Mouse (Mus musculus) ES-CJ7 (cell line): Measurements from ENCODE around the gene Hlcs.

Source experiments
- DNase-seq: peaks from one replicate; pipeline ENCODE4 v3.0.0; 2011; ENCODE audit warnings: low read depth, low spot score

Gene Hlcs

DNA sequence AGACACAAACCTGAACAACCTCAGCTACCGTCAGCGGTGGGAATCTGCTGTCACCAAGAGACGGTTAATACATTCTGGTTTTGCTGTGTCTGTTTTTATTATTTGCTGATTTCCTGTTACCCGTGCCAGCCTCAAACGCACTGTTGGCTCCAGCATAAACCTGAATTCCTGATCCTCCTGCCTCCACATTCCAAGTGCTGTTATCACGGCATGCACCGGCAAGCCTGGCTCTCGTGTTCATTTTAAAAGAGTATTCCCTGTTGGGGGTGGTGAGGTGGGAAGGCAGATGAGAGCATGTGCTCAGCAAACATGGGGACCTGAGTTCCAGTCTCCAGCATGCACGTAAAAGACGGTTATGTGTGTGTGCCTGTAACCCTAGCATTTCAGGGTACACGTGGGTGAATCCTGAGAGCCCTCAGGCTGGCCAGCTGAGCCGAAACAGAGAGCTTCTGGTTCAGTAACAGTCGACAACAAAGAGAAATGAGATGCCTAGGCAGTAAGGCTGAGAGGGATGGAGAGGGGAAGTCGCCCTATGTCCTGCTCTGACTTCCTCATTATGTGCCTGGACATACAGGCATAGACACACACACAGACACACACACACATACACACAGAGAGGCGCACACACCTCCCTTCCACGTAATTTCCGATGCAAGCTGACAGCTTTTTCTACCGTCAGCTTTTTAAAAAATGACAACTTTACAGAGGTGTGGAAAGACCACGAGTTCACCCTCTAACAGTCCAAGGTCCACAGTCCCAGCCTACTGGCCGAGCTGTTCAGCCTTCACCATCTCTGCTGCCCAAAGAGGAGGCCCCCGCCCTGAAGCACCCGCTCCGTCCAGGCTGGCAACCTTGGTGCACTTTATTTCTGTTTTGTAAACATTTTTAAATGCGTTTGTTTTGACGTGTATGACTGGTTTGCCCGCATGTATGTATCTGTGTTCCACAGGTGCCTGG is 107.6 kb downstream of the Hlcs start:
- no peak for DNase-seq

DNA sequence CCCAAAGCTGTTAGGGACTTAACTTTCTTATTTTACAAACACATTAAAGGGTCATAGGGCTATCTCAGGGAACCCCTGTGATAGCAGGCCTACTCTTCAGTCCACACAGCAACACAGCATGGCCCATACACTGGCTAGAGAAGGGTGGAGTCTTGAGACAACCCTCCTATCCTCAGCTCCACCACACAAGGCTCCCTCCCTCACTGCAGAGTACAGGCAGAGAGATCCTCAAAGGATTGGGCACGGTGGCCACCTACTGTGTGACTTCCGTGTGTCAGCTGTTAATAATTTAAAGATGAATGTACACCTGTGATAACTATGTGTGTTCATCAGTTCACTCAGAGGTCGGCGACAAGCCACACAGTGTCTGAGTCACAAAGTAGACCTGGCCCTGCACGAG is 112.0 kb downstream of the Hlcs start:
- no peak for DNase-seq

DNA sequence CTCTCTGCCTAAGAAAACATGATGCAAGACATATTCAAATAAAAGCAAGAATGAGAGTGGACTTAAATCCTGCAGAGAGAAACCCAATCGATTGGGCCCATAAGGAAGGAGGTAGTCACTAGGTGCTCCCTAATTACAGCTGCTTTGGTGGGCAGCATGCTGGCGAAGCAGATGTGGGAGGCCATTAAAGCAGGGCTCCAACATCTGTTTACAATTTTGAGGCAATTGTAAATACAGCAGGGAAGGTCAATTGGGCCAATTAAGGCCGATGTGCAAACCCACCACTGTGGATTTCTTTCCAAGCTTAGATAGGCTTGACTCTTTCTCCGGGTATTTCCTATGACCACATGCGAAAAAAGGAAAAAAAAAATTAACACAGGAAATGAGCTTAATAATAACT is 117.5 kb downstream of the Hlcs start:
- no peak for DNase-seq

DNA sequence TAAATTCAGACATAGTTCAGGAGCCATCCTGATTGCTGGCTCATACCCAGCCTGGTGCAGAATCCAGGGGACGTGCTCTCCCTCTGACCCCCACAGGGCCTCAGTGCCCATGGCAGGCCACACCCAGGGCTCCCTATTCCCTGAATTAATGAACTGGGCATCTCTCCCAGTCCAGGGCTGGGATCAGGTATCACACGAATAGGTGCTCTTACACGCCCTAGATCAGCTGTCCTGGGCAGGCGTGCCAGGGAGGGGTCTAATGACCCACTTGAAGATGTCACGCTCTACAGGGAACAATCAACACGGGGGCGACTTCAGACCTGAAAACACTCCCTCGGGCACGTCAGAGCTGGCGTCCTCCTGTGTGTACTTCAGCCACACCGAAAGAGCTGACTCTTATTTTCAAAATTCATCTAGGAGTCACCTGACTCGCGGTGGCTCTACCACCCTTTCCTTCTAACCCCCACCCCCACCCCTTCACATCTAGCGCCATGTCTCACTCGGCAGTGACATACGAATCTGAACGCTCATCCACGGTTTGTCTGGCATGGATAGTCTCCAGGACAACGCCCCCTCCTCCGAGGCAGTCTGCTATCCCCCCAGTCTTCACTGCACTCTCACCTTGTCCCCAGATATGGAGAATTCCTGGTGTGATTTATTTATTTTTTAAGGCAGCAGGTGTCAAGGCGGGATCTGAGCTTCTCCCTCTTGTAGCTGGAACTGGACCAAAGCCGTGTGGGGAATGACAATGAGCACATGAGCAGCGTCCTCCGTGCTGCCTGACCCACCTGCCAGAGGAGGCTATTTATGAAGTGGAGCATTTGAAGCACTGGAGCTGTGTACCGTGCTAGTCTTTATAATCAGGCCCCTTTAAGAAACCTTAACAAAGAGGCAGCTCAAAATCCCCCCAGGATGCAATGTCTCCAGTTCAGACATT is 121.7 kb downstream of the Hlcs start:
- no peak for DNase-seq

DNA sequence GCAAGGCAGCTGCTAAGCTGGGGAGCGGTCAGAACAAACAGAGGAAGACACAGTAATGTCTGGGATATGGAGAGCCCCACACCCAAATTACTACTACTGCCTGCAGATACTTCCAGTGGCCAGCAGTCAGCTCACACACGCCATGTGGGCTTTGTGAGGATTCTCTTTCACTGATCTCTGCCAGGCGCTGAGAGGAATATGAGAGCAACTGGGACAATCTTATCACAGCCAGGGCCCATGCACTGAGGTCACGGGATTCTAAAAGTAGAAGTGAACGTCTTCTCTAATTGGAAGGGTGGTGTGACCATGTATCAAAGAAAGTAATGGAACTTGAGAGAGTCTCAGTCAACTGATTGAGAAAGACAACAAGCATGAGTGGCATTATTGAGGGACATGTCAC is 123.1 kb downstream of the Hlcs start:
- DNase-seq: no peak

DNA sequence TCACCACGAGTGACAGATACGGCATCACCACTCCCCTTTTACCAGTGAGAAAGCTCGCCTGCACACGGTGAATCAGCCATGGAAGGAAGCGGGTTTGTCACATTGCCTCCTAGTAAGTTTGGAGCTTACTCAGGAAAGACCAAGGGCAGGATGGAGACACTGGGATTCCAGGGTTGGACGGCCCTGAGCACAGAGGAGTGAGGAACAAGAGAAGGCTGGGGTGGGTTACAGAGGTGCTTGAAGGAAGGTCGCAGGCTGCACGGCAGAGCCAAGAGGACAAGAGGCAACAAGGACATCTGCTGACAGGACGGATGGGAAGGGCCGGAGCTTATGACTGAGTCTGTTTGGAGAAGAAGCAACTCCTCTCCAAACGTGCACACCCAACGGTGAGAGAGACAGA is 126.8 kb downstream of the Hlcs start:
- no peak for DNase-seq

DNA sequence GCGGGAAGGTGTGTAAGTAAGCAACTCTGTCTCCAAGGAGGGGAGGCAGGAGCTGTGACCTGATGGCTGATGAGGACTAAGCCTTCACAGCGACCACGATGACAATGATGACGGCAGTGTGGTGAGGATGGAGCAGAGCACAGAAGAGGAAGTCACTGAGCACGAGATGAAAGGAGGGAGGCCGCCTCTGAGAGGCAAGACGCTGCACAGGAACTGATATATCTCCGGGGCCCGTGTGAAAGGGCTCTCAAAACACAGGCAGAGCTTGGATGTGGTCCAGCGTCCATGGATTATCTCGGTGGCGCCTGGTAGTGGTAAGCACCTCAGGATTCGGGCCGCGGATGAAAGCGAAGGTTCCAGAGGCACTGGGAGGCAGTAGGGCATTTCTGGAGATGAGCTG is 127.9 kb downstream of the Hlcs start:
- DNase-seq: no peak

DNA sequence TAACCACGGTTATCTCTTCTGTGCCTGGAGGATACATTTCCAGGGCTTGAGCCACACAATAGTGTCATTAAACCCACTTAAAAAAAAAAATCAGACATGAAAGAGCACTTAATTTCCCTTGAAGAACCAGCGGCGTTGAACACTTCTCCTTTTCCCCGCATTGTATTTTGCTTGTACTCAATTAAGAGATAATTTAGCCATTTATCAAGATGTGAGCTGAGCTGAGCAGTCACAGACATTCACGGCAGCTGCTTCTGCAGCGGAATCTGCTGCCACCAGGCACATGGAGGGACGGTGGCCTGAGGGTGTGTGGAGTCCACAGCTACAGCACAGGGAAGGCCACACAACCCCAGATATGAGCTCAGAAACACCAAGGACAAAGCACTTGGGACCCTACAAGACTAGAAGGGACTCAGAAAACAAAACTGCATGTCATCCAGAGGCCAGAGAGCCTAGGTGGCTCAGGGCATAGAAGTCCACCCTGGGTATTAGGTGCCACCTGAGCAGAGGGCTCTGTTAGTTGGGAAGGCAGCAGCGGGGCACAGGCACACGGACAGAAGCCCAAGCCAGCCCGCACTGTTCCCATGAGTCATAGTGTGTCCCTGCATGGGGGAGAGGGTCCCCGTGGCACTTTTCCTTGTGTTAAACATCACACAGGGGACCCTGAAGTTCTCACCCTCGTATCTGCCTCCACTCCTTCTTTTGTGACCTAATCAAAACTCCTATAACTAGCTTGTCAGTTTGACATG is 133.1 kb downstream of the Hlcs start:
- no peak for DNase-seq

DNA sequence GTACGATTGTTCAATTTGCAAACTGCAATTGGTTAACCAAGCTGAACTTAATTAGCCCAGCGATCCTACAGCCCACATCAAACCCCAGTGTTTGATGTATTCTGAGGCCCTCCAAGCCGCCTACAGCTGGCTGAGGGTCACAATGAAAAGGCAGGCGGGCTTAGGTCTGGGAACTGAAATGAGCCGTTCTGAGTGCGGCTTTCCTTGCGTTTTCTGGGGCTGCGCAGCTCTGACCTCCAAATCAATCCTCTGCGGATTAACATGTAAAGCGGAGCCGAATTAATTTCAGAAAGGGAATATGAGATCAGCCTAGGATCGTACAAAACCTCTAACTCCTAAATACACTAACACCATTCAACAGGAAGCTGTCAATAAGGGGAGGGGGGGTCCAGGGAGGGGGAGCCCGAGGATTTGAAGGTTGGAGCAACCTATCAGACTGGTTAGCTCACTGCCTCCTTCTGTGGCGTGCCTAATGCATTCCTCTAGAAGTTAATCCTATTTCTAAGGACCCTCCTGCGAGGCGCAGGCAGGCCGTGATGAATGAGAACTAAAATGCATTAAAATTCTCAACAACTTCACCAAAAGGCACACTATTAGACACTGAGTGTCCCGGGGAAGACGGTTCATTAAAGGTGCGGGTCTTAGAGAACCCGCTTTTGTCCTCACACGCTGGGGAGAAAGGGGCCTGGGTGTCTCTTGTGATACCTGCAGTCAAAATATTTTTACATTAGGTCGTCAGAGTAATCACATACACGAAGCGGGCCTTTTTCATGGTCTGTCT is 133.8 kb downstream of the Hlcs start:
- no peak for DNase-seq

DNA sequence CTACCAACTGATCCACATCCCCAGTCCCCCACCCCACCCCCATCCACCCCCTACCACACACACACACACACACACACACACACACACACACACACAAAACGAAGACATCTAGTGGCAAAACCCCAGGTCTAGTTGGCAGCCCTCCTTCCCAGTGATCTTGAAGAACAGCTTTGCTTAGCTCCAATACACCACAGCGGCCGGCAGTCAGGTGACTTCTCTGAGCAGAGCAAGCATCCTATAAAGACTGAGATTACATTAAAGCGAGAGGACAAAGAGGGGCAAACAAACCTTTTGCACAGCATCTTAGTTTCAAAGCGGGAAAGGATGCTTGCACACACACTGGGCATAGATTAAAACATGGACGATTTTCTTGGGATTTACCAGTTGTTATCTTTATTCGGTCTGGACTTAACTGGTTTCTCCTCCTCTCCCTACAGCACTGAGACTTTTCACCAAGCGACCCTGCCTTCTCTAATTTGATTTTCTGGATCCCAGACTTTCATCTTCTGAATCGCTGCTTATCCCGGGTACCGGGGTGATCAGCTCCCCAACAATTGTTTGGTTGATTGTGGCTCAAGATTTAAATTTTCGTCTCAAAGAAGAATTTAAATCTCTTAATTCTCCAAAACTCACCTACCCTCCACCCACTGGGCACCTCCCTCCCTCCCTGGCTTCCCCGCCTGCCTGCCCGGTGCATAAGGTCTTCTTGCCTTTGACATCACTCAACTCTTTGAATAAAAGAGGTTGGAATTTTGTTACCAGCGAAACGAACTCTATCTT is 134.7 kb downstream of the Hlcs start:
- DNase-seq: no peak

DNA sequence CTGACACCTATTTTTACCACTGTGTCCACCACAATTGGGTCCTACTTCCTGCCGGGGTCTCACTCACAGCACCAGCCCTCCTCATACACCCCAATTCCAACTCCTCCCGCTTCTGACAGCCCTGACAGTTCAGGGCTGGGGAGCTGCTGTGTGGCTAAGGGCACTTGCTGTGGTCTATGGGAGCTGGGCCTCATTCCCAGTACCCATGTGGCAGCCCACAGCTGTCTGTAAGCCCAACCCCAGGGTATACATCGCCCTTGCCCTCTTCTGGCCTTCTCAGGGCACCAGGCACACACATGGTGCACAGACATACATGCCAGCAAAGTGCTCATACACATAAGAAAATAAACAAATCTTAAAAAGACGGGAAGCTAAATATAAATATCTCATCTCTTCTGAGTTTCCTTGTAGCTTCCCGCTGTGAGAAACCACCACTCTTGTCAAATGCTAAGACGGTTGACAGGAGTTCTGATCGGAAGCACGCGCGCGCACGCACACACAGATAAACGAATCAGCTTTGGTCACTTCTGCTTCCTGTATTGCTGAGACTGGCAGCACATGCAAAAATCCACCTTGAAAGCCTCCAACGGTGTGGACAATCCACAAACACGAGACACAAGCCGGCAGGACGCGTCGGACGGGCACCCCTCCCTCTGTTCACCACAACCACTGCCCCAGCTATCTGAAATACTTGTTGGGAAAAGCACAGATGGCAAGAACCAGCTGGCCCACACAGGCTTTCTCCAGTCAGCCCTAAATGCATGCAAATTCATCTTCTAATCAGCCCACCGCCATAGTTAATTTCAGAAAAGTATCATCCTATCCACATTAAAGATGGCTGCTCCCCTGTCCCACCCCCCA is 136.1 kb downstream of the Hlcs start:
- DNase-seq: no peak

DNA sequence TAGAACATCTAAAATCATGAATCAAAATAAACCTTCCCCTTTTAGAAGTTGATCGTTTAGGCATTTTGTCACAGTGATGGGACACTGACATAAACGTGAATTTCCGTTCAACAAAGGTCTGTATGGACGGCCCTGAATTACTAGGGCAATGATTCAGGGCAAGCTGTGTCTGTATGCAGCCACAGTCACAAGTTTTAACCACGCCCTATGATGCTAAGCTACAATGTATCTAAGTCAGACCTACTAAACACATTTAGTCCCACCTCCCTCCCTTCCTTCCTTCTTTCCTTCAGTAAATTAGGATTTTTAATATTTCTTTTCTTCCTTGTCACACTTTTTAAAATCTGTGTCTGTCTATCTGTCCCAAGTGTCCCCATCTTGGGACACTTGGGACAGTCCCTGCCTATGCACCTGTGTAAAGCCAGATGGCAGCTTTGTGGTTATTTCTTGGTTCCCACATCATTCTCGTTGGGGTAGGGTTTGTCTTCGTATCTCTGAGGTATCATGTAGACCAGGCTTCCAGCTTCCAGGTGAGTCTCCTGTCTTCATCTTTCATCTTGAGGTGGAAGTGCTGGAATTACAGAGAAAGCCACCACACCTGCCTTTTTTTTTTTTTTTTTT is 137.9 kb downstream of the Hlcs start:
- no peak for DNase-seq

DNA sequence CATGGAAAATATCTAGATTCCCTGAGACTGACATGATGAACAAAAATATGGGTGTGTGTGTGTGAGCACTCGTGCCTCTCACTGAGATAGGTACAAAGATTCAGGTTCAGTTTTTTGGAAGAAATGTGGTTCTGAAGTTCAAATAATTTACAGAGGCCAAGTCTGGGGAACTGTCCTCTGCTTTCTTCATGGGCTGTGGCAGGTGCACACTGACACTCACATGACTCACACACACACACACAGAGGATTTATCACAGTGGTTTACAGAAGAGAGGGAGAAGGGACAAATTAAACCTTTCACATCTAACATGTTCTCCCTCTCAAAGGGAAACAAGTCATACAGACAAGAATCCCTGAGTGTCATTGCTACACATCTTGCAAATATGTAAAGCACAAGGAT is 140.0 kb downstream of the Hlcs start:
- DNase-seq: no peak

DNA sequence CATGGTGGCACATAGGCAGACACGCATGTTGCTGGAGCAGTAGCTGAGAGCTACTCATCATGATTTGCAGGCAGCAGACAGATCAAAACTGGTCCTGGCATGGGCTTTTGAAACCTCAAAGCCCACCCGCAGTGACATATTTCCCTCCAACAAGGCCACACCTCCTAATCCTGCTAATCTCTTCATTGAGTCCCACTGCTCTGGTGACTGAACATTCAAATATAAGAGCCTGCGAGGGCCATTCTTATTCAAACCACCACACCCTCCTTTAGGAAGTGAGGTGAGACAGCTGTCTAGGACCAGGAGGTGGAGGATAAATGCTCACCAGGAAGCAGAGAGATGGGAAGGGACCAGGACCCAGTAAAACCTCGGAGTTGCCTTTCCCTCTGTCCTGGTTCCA is 143.2 kb downstream of the Hlcs start:
- DNase-seq: peak; percentile 92

DNA sequence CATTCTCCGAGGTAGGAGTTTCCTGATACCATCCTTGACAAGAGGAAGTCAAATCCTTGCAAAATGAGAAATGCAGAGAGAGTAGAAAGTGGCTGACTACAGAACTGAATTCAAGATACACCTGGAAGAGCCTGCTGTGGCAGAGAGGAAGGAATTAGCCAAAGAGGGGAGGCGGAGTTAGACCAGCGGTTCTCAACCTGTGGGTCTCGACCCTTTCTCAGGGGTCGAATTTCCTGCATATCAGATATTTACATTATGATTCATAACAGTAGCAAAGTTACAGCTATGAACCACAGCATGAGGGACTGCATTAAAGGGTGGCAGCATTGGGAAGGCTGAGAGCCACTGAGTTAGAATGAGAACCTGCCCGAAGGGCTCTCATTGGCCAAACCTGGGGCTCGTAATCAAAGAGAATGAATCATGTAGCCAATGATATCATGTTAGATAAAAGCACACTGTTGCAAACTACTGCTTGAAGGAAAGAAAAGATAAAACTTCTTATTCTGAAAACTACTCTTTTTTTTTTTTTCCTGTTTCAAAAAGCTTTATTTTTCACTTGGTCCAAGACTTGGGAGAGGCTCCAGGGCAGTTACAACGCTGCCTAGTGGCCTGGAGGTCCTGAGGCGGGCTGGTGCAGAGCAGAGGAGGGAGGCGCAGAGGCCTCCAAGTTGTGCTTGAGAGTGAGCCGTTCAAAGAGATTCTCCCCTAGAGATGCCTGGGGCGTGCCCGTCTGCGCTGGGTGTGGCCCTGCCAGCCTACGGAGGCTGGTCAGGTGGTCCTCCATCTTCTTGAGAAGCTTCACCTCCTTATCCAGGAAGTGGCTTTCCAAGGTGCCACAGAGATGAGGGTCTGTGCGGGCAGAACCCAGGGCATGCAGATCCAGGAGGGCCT is 144.5 kb downstream of the Hlcs start:
- DNase-seq: peak; percentile 83

DNA sequence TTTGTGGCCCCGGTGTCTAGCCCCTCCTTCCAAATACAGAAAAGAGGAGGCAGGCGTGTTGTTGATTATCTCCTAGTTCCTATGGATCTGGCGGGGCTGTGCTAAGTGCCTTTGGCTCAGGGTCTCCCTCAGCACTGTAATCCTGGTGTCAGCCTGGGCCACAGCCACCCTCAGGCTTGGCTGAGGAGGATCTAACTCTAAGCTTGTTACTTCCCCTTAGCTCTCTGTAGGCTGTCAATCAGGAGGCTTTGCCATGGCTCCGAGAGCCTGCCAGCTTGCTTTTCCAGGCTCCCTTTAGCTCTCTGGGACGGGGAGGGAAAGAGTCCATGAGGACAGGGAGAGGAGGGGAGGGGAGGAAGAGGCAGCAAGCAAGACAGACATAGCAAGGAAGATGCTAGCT is 148.4 kb downstream of the Hlcs start:
- DNase-seq: no peak

DNA sequence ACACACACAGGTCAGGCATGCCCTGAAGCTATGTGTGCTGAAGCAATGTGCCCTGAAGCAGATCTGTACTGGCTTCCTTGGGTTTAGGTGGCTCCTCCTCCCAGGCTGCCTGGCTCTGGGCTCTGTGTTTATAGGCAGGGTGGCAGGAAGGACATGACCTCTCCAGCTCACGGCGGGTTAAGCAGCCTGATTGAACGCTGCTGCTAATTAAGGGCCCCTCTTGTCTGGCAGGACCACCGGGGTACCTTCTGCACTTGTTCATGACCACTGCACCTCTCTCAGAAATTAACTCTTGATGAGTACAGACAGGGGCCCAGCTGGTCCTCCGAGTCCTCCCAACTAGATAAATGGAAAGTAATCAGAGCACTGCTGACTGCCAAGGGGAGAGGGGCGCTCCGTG is 149.1 kb downstream of the Hlcs start:
- no peak for DNase-seq

DNA sequence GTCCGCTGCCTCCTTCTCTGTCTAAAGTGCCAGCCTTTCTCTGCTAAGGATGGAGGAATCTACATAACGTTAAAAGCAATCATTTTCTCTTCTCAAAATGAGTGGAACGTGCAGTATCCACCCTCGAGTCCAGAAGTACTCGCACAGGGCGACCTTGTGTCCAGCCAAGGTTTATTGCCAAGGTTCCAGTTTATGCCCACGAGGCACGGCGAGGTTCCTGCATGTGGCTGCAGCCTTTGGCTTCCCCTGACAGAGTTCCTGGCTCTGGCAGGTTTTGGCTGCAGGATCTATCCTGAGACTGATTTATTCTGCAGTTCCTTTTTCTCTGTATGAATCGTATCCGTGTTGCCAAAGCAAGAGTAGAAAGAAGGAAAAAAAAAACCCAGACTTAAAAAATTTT is 150.3 kb downstream of the Hlcs start:
- DNase-seq: no peak
